Comparison of ENCODE assay signal across 8 mouse cellular contexts in genomic region chr8:126806181-126806560, GRCm38 (mm10).
DNase-seq lines count a peak whose midpoint lies in the region; ATAC-seq and TF ChIP-seq lines count a peak whose summit lies in the region.
"Had no signal": no experiment of that assay in that cellular context is flagged by ENCODE, and none has a peak within 500 bp of the region (broad histone marks: within the 10 kb centered on the region; RNA-seq: fewer than 3 reads in every experiment).

No protein-coding gene starts in this region.

- TF ChIP-seq CTCF in left cerebral cortex, adult 2 months (IDR thresholded peaks at IDR 0.05), result no peak
- no peak for TF ChIP-seq CTCF in bone marrow, adult 2 months (IDR thresholded peaks at IDR 0.05; ENCODE audit: control insufficient read depth, insufficient read depth, low read length)

- no peak for ATAC-seq in embryonic facial prominence, embryonic 14.5 days (ENCODE audit: low read depth)
- no peak for ATAC-seq in liver, embryonic 11.5 days (replicated peaks; ENCODE audit: low FRiP score)

- H3K27ac ChIP-seq in left cerebral cortex, adult 2 months, result peak overlapping the region; percentile 81
- H3K27ac ChIP-seq in bone marrow, adult 2 months (ENCODE audit: control insufficient read depth, insufficient read depth, low read depth, low read length, poor library complexity), result peak overlapping the region; percentile 85
- H3K27ac ChIP-seq in embryonic facial prominence, embryonic 14.5 days (replicated peaks; ENCODE audit: low read depth, low read length), result peak overlapping the region; percentile 23
- H3K27ac ChIP-seq in liver, embryonic 11.5 days (ENCODE audit: low read depth, low read length), result peak overlapping the region; percentile 57

- intact Hi-C loops in left cerebral cortex, adult 2 months (cut with DNase I), result no loop called here
- intact Hi-C loops in left cerebral cortex, postnatal 25 days (cut with DNase I), result no loop called here

- 26% methylated on average over 3 of the region's 3 CpGs for WGBS in bone marrow, adult 2 months
- 63% methylated on average over 3 of the region's 3 CpGs for WGBS in embryonic facial prominence, embryonic 14.5 days
- WGBS in liver, embryonic 11.5 days, result 52% methylated on average over 3 of the region's 3 CpGs

- H3K36me3 ChIP-seq in embryonic facial prominence, embryonic 14.5 days (ENCODE audit: control insufficient read depth, insufficient read depth, low read length), result no peaks in the 10 kb centered on the region
- no peaks in the 10 kb centered on the region for H3K36me3 ChIP-seq in liver, embryonic 11.5 days (ENCODE audit: control insufficient read depth, insufficient read depth, low read length)

- no peak overlapping the region for H3K4me3 ChIP-seq in left cerebral cortex, adult 2 months
- no peak overlapping the region for H3K4me3 ChIP-seq in bone marrow, adult 2 months (replicated peaks; ENCODE audit: control insufficient read depth, low read depth, low read length)
- no peak overlapping the region for H3K4me3 ChIP-seq in embryonic facial prominence, embryonic 14.5 days (ENCODE audit: low read depth, low read length)
- no peak overlapping the region for H3K4me3 ChIP-seq in liver, embryonic 11.5 days (ENCODE audit: low read depth, low read length)

- H3K9ac ChIP-seq in embryonic facial prominence, embryonic 14.5 days (ENCODE audit: low read depth, low read length), result 0 out of 2 replicates have a peak overlapping the region, but pooled peaks have one; percentile 26
- no peak overlapping the region for H3K9ac ChIP-seq in liver, embryonic 11.5 days (ENCODE audit: low read depth, low read length)

- H3K27me3 ChIP-seq in embryonic facial prominence, embryonic 14.5 days (replicated peaks; ENCODE audit: control insufficient read depth, insufficient read depth, low read length), result no peaks in the 10 kb centered on the region
- no peaks in the 10 kb centered on the region for H3K27me3 ChIP-seq in liver, embryonic 11.5 days (replicated peaks; ENCODE audit: control insufficient read depth, insufficient read depth, low read length)

- H3K4me1 ChIP-seq in bone marrow, adult 2 months (ENCODE audit: control insufficient read depth, insufficient read depth, low read length), result peaks cover 24% of the 10 kb centered on the region
- H3K4me1 ChIP-seq in embryonic facial prominence, embryonic 14.5 days (ENCODE audit: control insufficient read depth, insufficient read depth, low read length), result no peaks in the 10 kb centered on the region
- peaks cover 24% of the 10 kb centered on the region for H3K4me1 ChIP-seq in liver, embryonic 11.5 days (replicated peaks; ENCODE audit: control insufficient read depth, insufficient read depth, low read length)

- no peak for TF ChIP-seq POLR2A in bone marrow, adult 2 months (IDR thresholded peaks at IDR 0.05; ENCODE audit: borderline replicate concordance, control insufficient read depth, low read depth, low read length)

- DNase-seq in left cerebral cortex, adult 2 months (ENCODE audit: extremely low spot score in 1 of 2, low spot score in 2 of 2), result no peak
- DNase-seq in left cerebral cortex, postnatal 25 days (ENCODE audit: low spot score in 2 of 2), result no peak
- no peak for DNase-seq in embryonic facial prominence, embryonic 14.5 days (ENCODE audit: low spot score)
- DNase-seq in liver, embryonic 11.5 days (ENCODE audit: low spot score), result no peak
- no peak for DNase-seq in urinary bladder, adult 18-20 months (ENCODE audit: low spot score in 2 of 2)
- DNase-seq in cerebellum, postnatal 36 days, result no peak
- DNase-seq: cerebellum, postnatal 10 days had no signal

- no peak overlapping the region for H3K4me2 ChIP-seq in embryonic facial prominence, embryonic 14.5 days (ENCODE audit: low read depth, low read length)
- H3K4me2 ChIP-seq in liver, embryonic 11.5 days, result no peak overlapping the region

- no peaks in the 10 kb centered on the region for H3K9me3 ChIP-seq in embryonic facial prominence, embryonic 14.5 days (ENCODE audit: control insufficient read depth, low read length)
- no peaks in the 10 kb centered on the region for H3K9me3 ChIP-seq in liver, embryonic 11.5 days (ENCODE audit: control insufficient read depth, low read length)

Comparison
In these comparisons a context has a peak if more than half of its experiments do, and no peak if none do; other contexts are left out.
1. H3K27ac ChIP-seq: peak in every context shown above with its lines; median percentile 85 in bone marrow, adult 2 months; 81 in left cerebral cortex, adult 2 months; 57 in liver, embryonic 11.5 days; 23 in embryonic facial prominence, embryonic 14.5 days.